Mouse (Mus musculus): ENCODE results near the gene Mrpl46. TPM values are rescaled to one million over a fixed set of nuclear protein-coding genes. Genes with fewer than 3 reads are reported as not detected.

Gene Mrpl46
- 5.8 and 8.6 TPM in 2 replicates for polyA plus RNA-seq (2012; rRNA removed)

DNA sequence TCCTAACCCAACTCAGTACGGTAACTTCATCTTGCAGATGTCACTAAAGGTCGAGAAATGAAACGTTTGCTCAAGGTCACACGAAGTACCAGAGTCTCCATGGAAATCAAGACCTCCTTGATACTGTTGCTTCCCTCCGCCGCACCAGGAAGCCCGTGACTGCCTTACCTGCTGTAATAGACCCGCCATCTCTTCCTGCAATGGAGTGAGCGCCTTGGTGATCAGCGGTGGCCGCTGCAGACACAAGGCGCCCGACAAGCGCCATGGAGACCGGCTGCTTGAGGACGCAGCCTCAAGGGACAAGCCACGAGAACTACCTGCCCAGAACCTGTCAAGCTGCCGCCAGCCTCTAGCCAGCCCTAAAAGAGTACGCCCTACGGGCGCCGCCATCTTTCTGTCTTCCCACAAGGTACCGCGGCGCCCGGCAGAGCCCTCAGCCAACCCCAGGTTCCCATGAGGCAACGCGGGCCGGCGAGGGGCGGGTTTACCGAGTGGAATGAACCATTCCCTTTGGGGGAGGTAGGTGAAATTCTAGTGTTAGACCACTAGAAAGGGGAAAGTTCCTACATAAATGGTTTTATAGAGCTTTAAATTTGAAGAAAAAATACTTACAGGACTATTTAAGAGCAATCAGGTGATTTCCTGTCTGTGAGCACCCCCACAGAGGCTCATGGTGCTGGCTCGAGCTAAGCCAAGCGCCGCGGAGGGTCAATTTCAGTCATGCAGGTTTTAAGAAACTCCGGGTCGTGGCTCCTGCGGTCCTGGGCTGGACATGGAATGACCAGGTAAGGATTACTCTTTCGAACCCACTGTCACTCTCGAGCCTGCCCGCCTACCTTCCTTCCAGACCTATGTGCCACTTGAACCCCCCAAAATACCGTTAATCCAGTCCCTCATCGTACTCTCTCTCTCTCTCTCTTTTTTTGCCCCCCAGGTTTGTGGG lies at the start of gene Mrpl46, which contains the start of gene Mrps11:
TSS of gene Mrpl46 (minus strand) at position 893 of the 943 bp plus-strand sequence.
TSS of gene Mrps11 (plus strand) at position 481 of the 943 bp plus-strand sequence.

GRCm38 (mm10) chr7:78737614-78738210 lies 45.6 kb downstream of the Mrpl46 start, which contains the start of gene Ntrk3:
Ntrk3 (minus strand) TSS chr7:78738012.

Other genes with a start within 250 kb of the Mrpl46 start
- 1.1 and 2.2 TPM in 2 replicates for gene Ntrk3, start 45.5 kb downstream of the Mrpl46 start, polyA plus RNA-seq (2012; rRNA removed)
- 10.5 and 13.1 TPM in 2 replicates for gene Mrps11, start 412 bp downstream of the Mrpl46 start, polyA plus RNA-seq (2012; rRNA removed)
- gene Det1, start 63.7 kb upstream of the Mrpl46 start, polyA plus RNA-seq (2012; rRNA removed), result 4.9 and 6.1 TPM in 2 replicates
- 7.3 and 7.4 TPM in 2 replicates for gene Aen, start 112.3 kb upstream of the Mrpl46 start, polyA plus RNA-seq (2012; rRNA removed)
- 16.7 and 20.6 TPM in 2 replicates for gene Isg20, start 129.9 kb upstream of the Mrpl46 start, polyA plus RNA-seq (2012; rRNA removed)

Data from stomach, adult 2 months (tissue).